Mouse (Mus musculus) CH12.LX (cell line): ENCODE measurements around the gene Sema6d. TPM values are rescaled to one million over a fixed set of nuclear protein-coding genes. Genes with fewer than 3 reads are reported as not detected.

Experiments
- DNase-seq: peaks from one replicate; pipeline ENCODE4 v3.0.0-alpha.2; 2013; ENCODE audit errors: extremely low read depth
- H3K27ac ChIP-seq: 2 replicates; pipeline ENCODE4 v1.5.1; 2012; ENCODE audit warnings: low read depth, mild to moderate bottlenecking, control low read depth, moderate library complexity; ENCODE audit not compliant: insufficient read depth
- H3K27me3 ChIP-seq: replicated peaks from 2 replicates; pipeline ENCODE3; 2012; ENCODE audit warnings: inconsistent platforms
- H3K36me3 ChIP-seq, 2 experiments: replicated peaks in 1 of 2; 2 replicates each; pipeline versions ENCODE3 to v1.6.1; 2012; ENCODE audit warnings: inconsistent platforms in 1 of 2, low read length in 1 of 2, mild to moderate bottlenecking in 1 of 2, mixed read lengths in 1 of 2, moderate library complexity in 1 of 2; ENCODE audit not compliant: control insufficient read depth in 1 of 2, insufficient read depth in 1 of 2
- H3K4me1 ChIP-seq, 2 experiments: 2 replicates each; pipeline ENCODE4 v1.6.1; 2012; ENCODE audit warnings: inconsistent platforms in 1 of 2, moderate library complexity in 1 of 2; ENCODE audit not compliant: insufficient read depth in 2 of 2, control insufficient read depth in 1 of 2
- H3K4me2 ChIP-seq: 2 replicates; pipeline ENCODE4 v1.6.1; 2012; ENCODE audit warnings: low read depth, mild to moderate bottlenecking, control low read depth; ENCODE audit not compliant: poor library complexity, insufficient read depth, severe bottlenecking
- H3K4me3 ChIP-seq, 3 experiments: fragments of 150-350 bp in 1 of 3; sonication (generic) in 1 of 3; replicated peaks in 1 of 3; 2 replicates each; pipeline versions ENCODE3 to v1.5.1; 2011 to 2012; ENCODE audit warnings: low read depth in 2 of 3, low read length in 2 of 3, mild to moderate bottlenecking in 2 of 3, moderate library complexity in 2 of 3, control low read depth in 1 of 3, improper control_type of control experiment in 1 of 3, inconsistent platforms in 1 of 3, mixed read lengths in 1 of 3; ENCODE audit not compliant: poor library complexity in 1 of 3
- H3K79me2 ChIP-seq: replicated peaks from 2 replicates; pipeline ENCODE4 v1.6.1; 2012; ENCODE audit warnings: mild to moderate bottlenecking, moderate library complexity; ENCODE audit not compliant: control insufficient read depth, poor library complexity, insufficient read depth, severe bottlenecking; ENCODE audit errors: extremely low read depth
- H3K9ac ChIP-seq: 2 replicates; pipeline ENCODE4 v1.6.1; 2012; ENCODE audit warnings: low read depth, mild to moderate bottlenecking, control low read depth, moderate library complexity; ENCODE audit not compliant: insufficient read depth
- H3K9me3 ChIP-seq: replicated peaks from 2 replicates; pipeline ENCODE3; 2012; ENCODE audit warnings: low read length, inconsistent platforms, mixed read lengths
- CTCF ChIP-seq, 2 experiments: IDR thresholded peaks in 1 of 2; conservative IDR thresholded peaks in 1 of 2; 2 replicates each; pipeline ENCODE4 v1.5.1; 2011 to 2012; ENCODE audit warnings: low read depth in 2 of 2, low read length in 2 of 2, improper control_type of control experiment in 1 of 2, inconsistent platforms in 1 of 2, mild to moderate bottlenecking in 1 of 2, moderate library complexity in 1 of 2
- ELF1 ChIP-seq: IDR thresholded peaks from 2 replicates; pipeline ENCODE4 v1.6.1; 2014; ENCODE audit warnings: low read depth, mild to moderate bottlenecking, inconsistent platforms, low read length, improper control_type of control experiment
- EP300 ChIP-seq: IDR thresholded peaks from 2 replicates; pipeline ENCODE4 v1.6.1; 2011; ENCODE audit warnings: low read length, improper control_type of control experiment
- ETS1 ChIP-seq: conservative IDR thresholded peaks from 2 replicates; pipeline ENCODE4 v1.6.1; 2012; ENCODE audit warnings: low read depth, mild to moderate bottlenecking, inconsistent platforms, low read length, improper control_type of control experiment, moderate library complexity
- GABPA ChIP-seq: IDR thresholded peaks from 2 replicates; pipeline ENCODE4 v1.6.1; 2012; ENCODE audit warnings: low read depth, low read length, improper control_type of control experiment, inconsistent platforms; ENCODE audit not compliant: insufficient replicate concordance
- HCFC1 ChIP-seq: IDR thresholded peaks from 2 replicates; pipeline ENCODE4 v1.6.1; 2012; ENCODE audit warnings: low read depth, mild to moderate bottlenecking, inconsistent platforms, low read length, improper control_type of control experiment
- IRF4 ChIP-seq: IDR thresholded peaks from 2 replicates; pipeline ENCODE4 v1.6.1; 2014; ENCODE audit warnings: low read depth, mild to moderate bottlenecking, inconsistent platforms, low read length, improper control_type of control experiment
- JUN ChIP-seq: IDR thresholded peaks from 2 replicates; pipeline ENCODE4 v1.6.1; 2011; ENCODE audit warnings: low read depth, mild to moderate bottlenecking, low read length, improper control_type of control experiment, moderate library complexity; ENCODE audit not compliant: insufficient read depth
- JUND ChIP-seq: conservative IDR thresholded peaks from 2 replicates; pipeline ENCODE4 v1.6.1; 2011; ENCODE audit warnings: low read depth, low read length, improper control_type of control experiment
- MAZ ChIP-seq: IDR thresholded peaks from 2 replicates; pipeline ENCODE4 v1.6.1; 2012; ENCODE audit warnings: low read depth, mild to moderate bottlenecking, inconsistent platforms, low read length, improper control_type of control experiment, moderate library complexity
- MXI1 ChIP-seq: IDR thresholded peaks from 2 replicates; pipeline ENCODE4 v1.6.1; 2011; ENCODE audit warnings: mild to moderate bottlenecking, low read depth, low read length, improper control_type of control experiment
- MYC ChIP-seq: IDR thresholded peaks from 2 replicates; pipeline ENCODE4 v1.6.1; 2011; ENCODE audit warnings: low read depth, mild to moderate bottlenecking, improper control_type of control experiment, low read length
- NELFE ChIP-seq: IDR thresholded peaks from 2 replicates; pipeline ENCODE4 v1.6.1; 2011; ENCODE audit warnings: low read depth, low read length, improper control_type of control experiment
- POLR2AphosphoS2 ChIP-seq: IDR thresholded peaks from 2 replicates; pipeline ENCODE4 v1.6.1; 2011; ENCODE audit warnings: low read depth, low read length, improper control_type of control experiment
- RAD21 ChIP-seq: IDR thresholded peaks from 2 replicates; pipeline ENCODE4 v1.6.1; 2011; ENCODE audit warnings: low read depth, mild to moderate bottlenecking, low read length, improper control_type of control experiment, moderate library complexity
- RCOR1 ChIP-seq: conservative IDR thresholded peaks from 2 replicates; pipeline ENCODE4 v1.6.1; 2012; ENCODE audit warnings: low read depth, mild to moderate bottlenecking, inconsistent platforms, low read length, improper control_type of control experiment
- SIN3A ChIP-seq: IDR thresholded peaks from 2 replicates; pipeline ENCODE4 v1.6.1; 2012; ENCODE audit warnings: low read length, improper control_type of control experiment, inconsistent platforms
- SMC3 ChIP-seq: IDR thresholded peaks from 2 replicates; pipeline ENCODE4 v1.6.1; 2011; ENCODE audit warnings: low read depth, low read length, improper control_type of control experiment
- TBP ChIP-seq: conservative IDR thresholded peaks from 2 replicates; pipeline ENCODE4 v1.6.1; 2011; ENCODE audit warnings: low read depth, low read length, improper control_type of control experiment
- TCF12 ChIP-seq: IDR thresholded peaks from 2 replicates; pipeline ENCODE4 v1.6.1; 2014; ENCODE audit warnings: low read depth, mild to moderate bottlenecking, inconsistent platforms, low read length, improper control_type of control experiment
- ZC3H11A ChIP-seq: IDR thresholded peaks from 2 replicates; pipeline ENCODE4 v1.6.1; 2012; ENCODE audit warnings: low read depth, mild to moderate bottlenecking, inconsistent platforms, low read length, improper control_type of control experiment
- ZKSCAN1 ChIP-seq: IDR thresholded peaks from 2 replicates; pipeline ENCODE4 v1.6.1; 2012; ENCODE audit warnings: low read depth, inconsistent platforms, low read length, improper control_type of control experiment, borderline replicate concordance
- ZNF384 ChIP-seq: IDR thresholded peaks from 2 replicates; pipeline ENCODE4 v1.6.1; 2012; ENCODE audit warnings: low read depth, low read length, improper control_type of control experiment, inconsistent platforms
- dilution Hi-C: fragments of 300-500 bp; cut with MboI; formaldehyde crosslinking; loops from 2 replicates; pipeline ENCODE4 v1.14.3; 2020; ENCODE audit warnings: low sequenced_read_pairs; ENCODE audit not compliant: extremely low pct_unique_long_range_greater_than_20kb, extremely low pct_ligation_motif_present
- in situ Hi-C: fragments of 300-500 bp; cut with MboI; formaldehyde crosslinking; loops from 3 replicates; pipeline ENCODE4 v1.14.3; 2019; ENCODE audit warnings: low sequenced_read_pairs, low pct_ligation_motif_present, low pct_unique_long_range_greater_than_20kb, mixed read lengths
- polyA plus RNA-seq: library from polyadenylated mRNA; unstranded; fragments of >175 nt; gene quantifications from 2 replicates; pipeline ENCODE4 v1.2.1, GENCODE M21; 2012; ENCODE audit warnings: low read depth; ENCODE audit not compliant: insufficient read length
- total RNA-seq, 2 experiments: library from RNA; depleted of rRNA; stranded (reverse); fragments of 300-350 nt in 1 of 2; fragments of >200 nt in 1 of 2; gene quantifications; 2 replicates each; pipeline ENCODE4 v1.2.3; 2012 to 2014

The Sema6d gene
- total and polyA plus RNA-seq, 3 experiments = not detected

GRCm38 (mm10) chr2:124601702-124602378 lies 512.1 kb downstream of the Sema6d start:
- Histone ChIP-seq H3K79me2 (no peaks in the 10 kb centered on the region), H3K9me3 (peaks cover 53% of the 10 kb centered on the region), H3K4me1 (no peaks in the 10 kb centered on the region), H3K27ac (no peak overlapping the region), H3K9ac (no peak overlapping the region), H3K4me3 (no peak overlapping the region), H3K4me2 (no peak overlapping the region), H3K36me3 (no peaks in the 10 kb centered on the region), H3K27me3 (no peaks in the 10 kb centered on the region)
- TF ChIP-seq EP300 = no peak
- TF ChIP-seq IRF4 = no peak
- no peak for TF ChIP-seq ZKSCAN1
- TF ChIP-seq HCFC1 = no peak
- no peak for TF ChIP-seq RAD21
- no peak for TF ChIP-seq TBP
- no peak for TF ChIP-seq RCOR1
- no peak for TF ChIP-seq ELF1
- TF ChIP-seq GABPA = no peak
- in situ Hi-C loops (no loop called here), dilution Hi-C loops (no loop called here)
- DNase-seq = no peak

DNA sequence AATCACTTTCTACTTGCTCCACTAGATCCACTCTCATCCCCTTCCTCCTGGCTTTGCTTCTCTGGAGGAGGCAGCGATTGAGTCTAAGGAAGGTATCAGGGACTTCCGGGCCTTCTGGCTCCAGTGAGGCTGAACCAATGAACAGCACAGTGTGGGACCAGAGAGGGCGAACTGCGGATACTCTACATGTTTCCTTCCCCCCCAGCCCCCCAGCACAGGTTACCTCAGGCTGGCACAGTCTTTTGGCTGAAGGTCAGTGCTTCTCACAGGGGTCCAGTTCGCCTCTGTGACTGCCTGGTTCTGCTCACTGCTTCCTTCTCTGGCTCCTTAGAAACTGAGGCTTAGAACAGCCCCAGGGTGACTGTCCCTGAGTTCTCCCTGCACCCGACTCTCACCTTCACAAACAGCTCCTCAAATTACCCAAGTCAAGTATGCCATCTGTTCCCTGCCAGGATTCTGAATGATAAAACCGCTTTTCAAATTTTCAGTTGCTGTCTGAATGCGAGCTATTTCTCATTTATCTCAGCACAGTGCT lies 512.7 kb downstream of the Sema6d start:
- H3K79me2 ChIP-seq = no peaks in the 10 kb centered on the region
- H3K36me3 ChIP-seq = no peaks in the 10 kb centered on the region
- dilution Hi-C loops = no loop called here
- no peak overlapping the region for H3K9ac ChIP-seq
- no peaks in the 10 kb centered on the region for H3K27me3 ChIP-seq
- H3K27ac ChIP-seq = no peak overlapping the region
- in situ Hi-C loops = no loop called here
- H3K9me3 ChIP-seq = peaks cover 56% of the 10 kb centered on the region
- no peak overlapping the region for H3K4me3 ChIP-seq
- TF ChIP-seq ELF1 (no peak), ZC3H11A (no peak), RCOR1 (no peak), MXI1 (no peak), EP300 (no peak), NELFE (no peak)
- H3K4me2 ChIP-seq = no peak overlapping the region
- no peaks in the 10 kb centered on the region for H3K4me1 ChIP-seq
- no peak for DNase-seq

- Histone ChIP-seq H3K36me3 (no peaks in the 10 kb centered on the region), H3K79me2 (no peaks in the 10 kb centered on the region), H3K27ac (no peak overlapping the region), H3K4me2 (no peak overlapping the region), H3K27me3 (no peaks in the 10 kb centered on the region), H3K4me3 (no peak overlapping the region), H3K4me1 (no peaks in the 10 kb centered on the region), H3K9ac (no peak overlapping the region), H3K9me3 (peaks cover 64% of the 10 kb centered on the region)
- no peak for TF ChIP-seq TBP
- no peak for TF ChIP-seq ZNF384
- TF ChIP-seq ZC3H11A = no peak
- TF ChIP-seq JUND = no peak
- no peak for TF ChIP-seq MYC
- TF ChIP-seq EP300 = no peak
- no peak for TF ChIP-seq CTCF (conservative IDR thresholded peaks at IDR 0.05 in 1 of 2, IDR thresholded peaks at IDR 0.05 in 1 of 2; ENCODE audit: low read depth in 2 of 2, low read length in 2 of 2)
- TF ChIP-seq MAZ = no peak
- no peak for TF ChIP-seq JUN
- no peak for TF ChIP-seq SMC3
- no peak for TF ChIP-seq ETS1
- TF ChIP-seq POLR2AphosphoS2 = no peak
- no peak for TF ChIP-seq SIN3A
- no peak for TF ChIP-seq TCF12
- in situ Hi-C loops (no loop called here), dilution Hi-C loops (no loop called here)
- DNase-seq = no peak
These were observed 515.6 kb downstream of the Sema6d start for GRCm38 (mm10) chr2:124605341-124605740.
